Mouse (Mus musculus) liver, embryonic 14.5 days (tissue): ENCODE measurements around the gene Cul7. TPM values are rescaled to one million over a fixed set of nuclear protein-coding genes. Genes with fewer than 3 reads are reported as not detected.

Experiments used
- ATAC-seq: fragments of 200-750 bp; cut with Nextera tagmentation; 2 replicates; pipeline ENCODE4 v1.8.0; 2017; ENCODE audit warnings: moderate number of reproducible peaks, mild to moderate bottlenecking, moderate library complexity; ENCODE audit not compliant: insufficient read depth
- DNase-seq, 3 experiments: peaks; one replicate each; pipeline ENCODE4 v3.0.0-alpha.2; 2012 to 2013; ENCODE audit warnings: low read depth in 3 of 3, low spot score in 3 of 3
- H3K27ac ChIP-seq: fragments of 300-500 bp; sonication (generic); 2 replicates; pipeline ENCODE4 v1.5.1; 2014; ENCODE audit warnings: moderate library complexity, mild to moderate bottlenecking, control low read depth, inconsistent platforms
- H3K27me3 ChIP-seq: fragments of 300-500 bp; sonication (generic); 2 replicates; pipeline ENCODE4 v1.6.1; 2014; ENCODE audit warnings: mild to moderate bottlenecking, low read length, moderate library complexity; ENCODE audit not compliant: control insufficient read depth, insufficient read depth
- H3K36me3 ChIP-seq: fragments of 300-500 bp; sonication (generic); replicated peaks from 2 replicates; pipeline ENCODE4 v1.6.1; 2014; ENCODE audit warnings: low read depth; ENCODE audit not compliant: control insufficient read depth, insufficient read depth
- H3K4me1 ChIP-seq, 2 experiments: fragments of 200-500 bp in 1 of 2; fragments of 300-500 bp in 1 of 2; sonication (generic) in 1 of 2; replicated peaks; 2 replicates each; pipeline ENCODE4 v1.6.1; 2012 to 2014; ENCODE audit warnings: antibody characterized with exemption in 1 of 2, inconsistent platforms in 1 of 2, low read length in 1 of 2; ENCODE audit not compliant: control insufficient read depth in 2 of 2, insufficient read depth in 2 of 2
- H3K4me2 ChIP-seq: fragments of 300-500 bp; sonication (generic); 2 replicates; pipeline ENCODE4 v1.6.1; 2014; ENCODE audit warnings: low read depth, mild to moderate bottlenecking, control low read depth, moderate library complexity
- H3K4me3 ChIP-seq, 2 experiments: fragments of 200-500 bp in 1 of 2; fragments of 300-500 bp in 1 of 2; sonication (generic) in 1 of 2; 2 replicates each; pipeline ENCODE4 v1.5.1; 2012 to 2014; ENCODE audit warnings: low read depth in 2 of 2, low read length in 2 of 2, mild to moderate bottlenecking in 2 of 2, control low read depth in 1 of 2, inconsistent platforms in 1 of 2, moderate library complexity in 1 of 2; ENCODE audit not compliant: insufficient read depth in 1 of 2
- H3K9ac ChIP-seq: fragments of 300-500 bp; sonication (generic); replicated peaks from 2 replicates; pipeline ENCODE4 v1.6.1; 2014; ENCODE audit warnings: mild to moderate bottlenecking, control low read depth, moderate library complexity
- H3K9me3 ChIP-seq: fragments of 300-500 bp; sonication (generic); 2 replicates; pipeline ENCODE4 v1.6.1; 2016; ENCODE audit warnings: low read length, mixed read lengths; ENCODE audit not compliant: control insufficient read depth
- CTCF ChIP-seq: IDR thresholded peaks from 2 replicates; pipeline ENCODE4 v1.5.1; 2016; ENCODE audit warnings: antibody characterized with exemption, low read depth, control low read depth
- EP300 ChIP-seq: IDR thresholded peaks from 2 replicates; pipeline ENCODE4 v1.6.1; 2016; ENCODE audit warnings: antibody characterized with exemption, low read depth
- WGBS: fragments of 180-500 bp; shearing (Covaris S2); extraction: QIAGEN DNeasy Blood & Tissue Kit; methylation state at CpG from one replicate; pipeline ENCODE4 v1.1.7; 2014; ENCODE audit not compliant: insufficient replicate concordance; 5-methylcytosine and 5-hydroxymethylcytosine counted together
- polyA plus RNA-seq, 2 experiments: library from polyadenylated mRNA; depleted of rRNA in 1 of 2; stranded (reverse) in 1 of 2; unstranded in 1 of 2; fragments of >200 nt; fragmentation: Nextera tagmentation in 1 of 2; extraction: Ambion mirVana in 1 of 2; gene quantifications; 2 replicates each; pipeline versions ENCODE4 v1.2.1 to v1.2.3; 2012 to 2014

Cul7 gene
- polyA plus RNA-seq, 2 experiments = 8.3 to 14.9 TPM

DNA sequence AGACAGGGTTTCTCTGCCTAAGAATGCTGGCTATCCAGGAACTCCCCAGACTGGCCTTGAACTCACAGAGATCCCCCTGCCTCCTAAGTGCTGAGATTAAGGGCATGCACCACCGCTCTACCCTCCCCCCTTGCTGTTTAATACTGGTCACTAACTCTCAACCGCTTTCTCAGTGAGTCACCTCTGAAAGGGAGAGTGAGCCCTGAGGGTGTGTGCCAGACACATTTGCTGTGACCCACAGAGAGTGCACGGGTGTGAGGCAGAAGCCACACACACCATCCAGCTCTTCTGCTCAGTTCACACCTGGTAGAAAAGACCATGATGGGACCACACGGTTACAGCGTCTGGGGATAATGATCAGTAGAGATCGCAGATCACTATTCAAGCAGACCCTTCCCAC, 48.4 kb downstream of the Cul7 start:
- Histone ChIP-seq H3K4me3 (no peak overlapping the region), H3K4me1 (peaks cover 0 to 7% of the 10 kb centered on the region in 2 experiments; a peak in 2 of 4 replicates), H3K9ac (no peak overlapping the region), H3K36me3 (no peaks in the 10 kb centered on the region), H3K27me3 (no peaks in the 10 kb centered on the region), H3K9me3 (no peaks in the 10 kb centered on the region), H3K27ac (no peak overlapping the region), H3K4me2 (no peak overlapping the region)
- no peak for TF ChIP-seq EP300
- TF ChIP-seq CTCF = no peak
- DNase-seq = no peak
- WGBS = 80% methylated on average over 6 of the region's 6 CpGs
- no peak for ATAC-seq

DNA sequence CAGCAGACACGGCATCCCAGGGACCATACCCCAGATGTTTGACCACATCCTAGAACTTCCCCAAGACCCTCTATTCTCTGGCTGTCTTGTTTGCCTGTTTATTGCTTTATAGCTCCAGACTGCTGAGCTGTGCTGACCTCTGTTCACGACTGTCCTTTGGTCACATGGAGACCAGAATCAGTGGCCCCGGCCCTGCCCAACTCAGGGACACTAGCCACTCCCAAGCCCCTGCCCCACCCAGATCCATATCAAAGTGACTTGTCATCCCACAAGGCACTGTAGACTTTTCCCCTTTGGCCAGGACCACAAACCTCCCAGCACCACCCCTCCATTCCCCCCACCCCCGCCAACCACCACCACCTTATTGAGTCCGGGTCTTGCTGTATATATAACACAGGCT, 49.1 kb downstream of the Cul7 start:
- no peak for TF ChIP-seq CTCF
- TF ChIP-seq EP300 = no peak
- WGBS = 56% methylated on average over 5 of the region's 5 CpGs
- Histone ChIP-seq H3K9me3 (no peaks in the 10 kb centered on the region), H3K36me3 (no peaks in the 10 kb centered on the region), H3K27ac (no peak overlapping the region), H3K27me3 (no peaks in the 10 kb centered on the region), H3K4me2 (no peak overlapping the region), H3K4me3 (no peak overlapping the region), H3K9ac (no peak overlapping the region), H3K4me1 (peaks cover 0 to 13% of the 10 kb centered on the region in 2 experiments; a peak in 3 of 4 replicates)
- ATAC-seq (no peak), DNase-seq (no peak)

DNA sequence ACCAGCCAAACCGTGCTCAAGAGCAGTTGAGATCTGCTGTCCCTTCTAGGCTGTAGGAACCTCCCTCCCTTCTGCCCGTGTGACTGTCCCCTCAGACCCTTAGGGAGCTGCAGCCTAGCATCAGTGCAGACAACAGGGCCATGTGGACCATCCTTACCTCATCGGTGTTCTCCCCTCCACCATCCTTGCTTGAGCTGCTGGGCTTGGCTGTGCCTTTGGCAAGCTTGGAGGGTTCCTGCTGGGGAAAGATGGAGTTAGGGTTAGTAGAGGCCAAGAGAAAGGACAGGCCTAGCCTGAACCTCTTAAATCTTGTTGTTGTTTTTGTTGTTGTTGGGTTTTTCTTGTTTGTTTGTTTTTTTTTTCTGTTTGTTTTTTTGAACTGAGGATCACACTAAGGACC, 49.8 kb downstream of the Cul7 start:
- ATAC-seq = no peak
- H3K4me1 ChIP-seq = peaks cover 0 to 13% of the 10 kb centered on the region in 2 experiments; a peak in 3 of 4 replicates
- no peak overlapping the region for H3K9ac ChIP-seq
- no peak overlapping the region for H3K4me2 ChIP-seq
- no peaks in the 10 kb centered on the region for H3K9me3 ChIP-seq
- DNase-seq = no peak
- 75% methylated on average over 3 of the region's 3 CpGs for WGBS
- H3K4me3 ChIP-seq = no peak overlapping the region
- H3K27me3 ChIP-seq = no peaks in the 10 kb centered on the region
- no peak overlapping the region for H3K27ac ChIP-seq
- no peaks in the 10 kb centered on the region for H3K36me3 ChIP-seq
- TF ChIP-seq CTCF = no peak
- TF ChIP-seq EP300 = no peak

DNA sequence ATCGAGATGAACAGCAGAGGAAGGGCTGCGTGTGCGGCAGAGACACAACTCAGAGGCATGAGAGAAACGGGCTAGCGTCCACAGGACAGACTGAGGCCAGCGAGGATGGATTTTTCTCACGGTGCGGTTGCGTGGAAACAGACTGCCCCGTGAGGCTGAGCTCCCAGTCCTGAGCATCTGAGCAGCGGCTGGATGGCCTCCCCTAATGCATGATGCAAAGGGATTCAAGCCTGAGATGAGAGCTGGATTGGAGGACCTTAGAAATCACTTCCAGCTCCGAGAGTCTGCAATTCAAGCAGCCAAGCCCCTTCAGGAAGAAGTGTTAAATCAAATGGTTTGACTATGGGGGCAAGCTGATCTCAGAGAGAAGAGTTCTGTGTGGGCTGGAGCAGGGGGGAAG, 51.4 kb downstream of the Cul7 start:
- no peak for TF ChIP-seq CTCF
- no peak for TF ChIP-seq EP300
- no peaks in the 10 kb centered on the region for H3K36me3 ChIP-seq
- no peak overlapping the region for H3K9ac ChIP-seq
- DNase-seq (no peak), ATAC-seq (no peak)
- WGBS = 81% methylated on average over 12 of the region's 12 CpGs
- H3K9me3 ChIP-seq = no peaks in the 10 kb centered on the region
- H3K4me1 ChIP-seq = peaks cover 4 to 23% of the 10 kb centered on the region in 2 experiments
- no peak overlapping the region for H3K4me2 ChIP-seq
- H3K27me3 ChIP-seq = no peaks in the 10 kb centered on the region
- H3K27ac ChIP-seq = no peak overlapping the region
- no peak overlapping the region for H3K4me3 ChIP-seq

DNA sequence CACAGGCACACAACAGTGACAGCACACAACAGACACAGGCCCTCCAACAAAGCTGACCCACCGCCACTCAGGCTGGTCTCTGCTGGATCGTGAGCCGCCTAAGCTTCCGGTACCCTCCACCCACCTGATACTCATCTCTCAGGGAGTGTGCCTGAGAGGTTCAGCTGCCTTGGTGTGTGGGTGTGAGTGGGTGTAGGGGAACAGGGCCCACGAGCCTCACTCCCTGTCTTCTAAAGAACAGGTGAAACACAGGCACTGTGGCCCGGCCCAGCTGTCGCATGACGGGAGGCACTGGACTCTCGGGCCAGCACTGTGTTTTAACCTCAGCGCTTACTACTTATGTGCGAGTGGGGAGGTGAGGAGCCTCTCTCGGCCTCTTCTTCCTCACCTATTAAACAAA, 52.0 kb downstream of the Cul7 start:
- WGBS = 70% methylated on average over 12 of the region's 12 CpGs
- H3K27ac ChIP-seq = no peak overlapping the region
- H3K9me3 ChIP-seq = no peaks in the 10 kb centered on the region
- H3K4me2 ChIP-seq = no peak overlapping the region
- H3K9ac ChIP-seq = no peak overlapping the region
- no peaks in the 10 kb centered on the region for H3K27me3 ChIP-seq
- H3K4me3 ChIP-seq = no peak overlapping the region
- TF ChIP-seq CTCF (no peak), EP300 (no peak)
- H3K36me3 ChIP-seq = no peaks in the 10 kb centered on the region
- no peak for DNase-seq
- ATAC-seq = no peak
- peaks cover 4 to 23% of the 10 kb centered on the region in 2 experiments for H3K4me1 ChIP-seq
